Mouse (Mus musculus) liver, embryonic 15.5 days (tissue): ENCODE results near the gene A3galt2. TPM values are rescaled to one million over a fixed set of nuclear protein-coding genes. Genes with fewer than 3 reads are reported as not detected.

Experiments
- ATAC-seq: fragments of 200-750 bp; cut with Nextera tagmentation; 2 replicates; pipeline ENCODE4 v1.8.0; 2017; ENCODE audit warnings: moderate number of reproducible peaks, mild to moderate bottlenecking, moderate library complexity; ENCODE audit not compliant: insufficient read depth
- H3K27ac ChIP-seq: fragments of 300-500 bp; sonication (generic); replicated peaks from 2 replicates; pipeline ENCODE4 v1.5.1; 2015; ENCODE audit warnings: mild to moderate bottlenecking, inconsistent platforms
- H3K27me3 ChIP-seq: fragments of 300-500 bp; sonication (generic); 2 replicates; pipeline ENCODE4 v1.6.1; 2015; ENCODE audit warnings: mild to moderate bottlenecking, inconsistent platforms
- H3K36me3 ChIP-seq: fragments of 300-500 bp; sonication (generic); replicated peaks from 2 replicates; pipeline ENCODE4 v1.6.1; 2015; ENCODE audit warnings: moderate library complexity, mild to moderate bottlenecking, inconsistent platforms
- H3K4me1 ChIP-seq: fragments of 300-500 bp; sonication (generic); replicated peaks from 2 replicates; pipeline ENCODE4 v1.6.1; 2015; ENCODE audit warnings: inconsistent platforms
- H3K4me2 ChIP-seq: fragments of 300-500 bp; sonication (generic); 2 replicates; pipeline ENCODE4 v1.6.1; 2015; ENCODE audit warnings: moderate library complexity, mild to moderate bottlenecking, inconsistent platforms
- H3K4me3 ChIP-seq: fragments of 300-500 bp; sonication (generic); replicated peaks from 2 replicates; pipeline ENCODE4 v1.5.1; 2015; ENCODE audit warnings: mild to moderate bottlenecking, inconsistent platforms
- H3K9ac ChIP-seq: fragments of 300-500 bp; sonication (generic); 2 replicates; pipeline ENCODE4 v1.6.1; 2015; ENCODE audit warnings: moderate library complexity, mild to moderate bottlenecking, inconsistent platforms
- H3K9me3 ChIP-seq: fragments of 300-500 bp; sonication (generic); replicated peaks from 2 replicates; pipeline ENCODE4 v1.6.1; 2016; ENCODE audit warnings: inconsistent platforms
- WGBS: fragments of 180-500 bp; shearing (Covaris S2); methylation state at CpG from one replicate; pipeline ENCODE4 v1.1.7; 2015; ENCODE audit warnings: mixed read lengths; ENCODE audit not compliant: insufficient replicate concordance; 5-methylcytosine and 5-hydroxymethylcytosine counted together
- polyA plus RNA-seq: library from polyadenylated mRNA; unstranded; fragments of >200 nt; fragmentation: Nextera tagmentation; extraction: Ambion mirVana; gene quantifications from 2 replicates; pipeline ENCODE4 v1.2.1, GENCODE M21; 2015

A3galt2 gene
- polyA plus RNA-seq, 1 experiment from 2014 or later: not detected

DNA sequence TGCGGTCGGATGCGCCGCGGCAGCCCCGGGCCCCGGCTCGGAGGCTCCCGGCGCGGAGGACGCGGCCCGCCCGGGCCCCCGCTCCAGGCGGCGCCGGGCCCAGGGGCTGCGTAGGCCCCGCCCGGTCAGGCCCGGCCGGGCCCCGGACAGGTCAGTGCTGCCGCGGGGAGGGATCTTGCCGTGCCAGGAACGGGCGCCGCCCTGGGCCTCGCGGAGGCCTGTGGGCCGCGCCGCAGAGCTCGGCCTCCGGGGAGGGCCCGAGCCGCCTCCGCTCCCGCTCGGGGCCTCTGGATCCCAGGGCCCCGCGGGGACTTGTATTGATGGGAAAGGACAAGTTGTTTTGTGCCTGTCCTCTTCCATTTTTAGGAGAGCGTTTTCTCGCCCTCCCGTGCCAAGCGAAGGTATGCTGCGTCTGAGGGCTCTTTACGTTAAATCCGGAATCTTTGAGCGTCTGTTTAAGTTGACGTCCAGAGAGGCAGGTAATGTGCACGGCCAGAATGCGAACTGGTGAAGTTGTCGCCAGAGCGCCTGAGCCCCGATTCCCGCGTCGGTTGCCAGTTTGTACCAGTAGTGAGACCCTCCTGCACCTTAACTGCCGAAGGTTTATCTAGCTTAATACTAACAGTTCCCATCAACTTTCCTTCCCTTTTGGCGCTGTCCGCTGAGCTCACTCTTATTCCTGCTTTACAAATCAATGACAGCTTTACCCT is 27.3 kb upstream of the A3galt2 start:
- Histone ChIP-seq H3K4me3 (peak overlapping the region; percentile 92), H3K27me3 (peaks cover 4% of the 10 kb centered on the region; the same call in 1 of the 2 replicates), H3K9me3 (no peaks in the 10 kb centered on the region), H3K4me2 (peak overlapping the region; percentile 90), H3K36me3 (peaks cover 6% of the 10 kb centered on the region; the same call in 1 of the 2 replicates), H3K4me1 (peaks cover 46% of the 10 kb centered on the region), H3K9ac (peak overlapping the region; percentile 96), H3K27ac (peak overlapping the region; percentile 94)
- 1% methylated on average over 63 of the region's 65 CpGs for WGBS
- ATAC-seq: peak; percentile 96

- no peaks in the 10 kb centered on the region for H3K9me3 ChIP-seq
- peak overlapping the region; percentile 90 for H3K4me2 ChIP-seq
- peaks cover 4% of the 10 kb centered on the region; the same call in 1 of the 2 replicates for H3K27me3 ChIP-seq
- peak overlapping the region; percentile 94 for H3K27ac ChIP-seq
- peak overlapping the region; percentile 96 for H3K9ac ChIP-seq
- peaks cover 6% of the 10 kb centered on the region; the same call in 1 of the 2 replicates for H3K36me3 ChIP-seq
- H3K4me1 ChIP-seq: peaks cover 50% of the 10 kb centered on the region
- peak overlapping the region; percentile 92 for H3K4me3 ChIP-seq
- WGBS: 2% methylated on average over 5 of the region's 5 CpGs
- ATAC-seq: no peak
Measured at GRCm38 (mm10) chr4:128728431-128728851, 26.7 kb upstream of the A3galt2 start.

GRCm38 (mm10) chr4:128729033-128729708 is 26.0 kb upstream of the A3galt2 start:
- WGBS: 31% methylated on average over 15 of the region's 15 CpGs
- Histone ChIP-seq H3K9me3 (no peaks in the 10 kb centered on the region), H3K4me2 (peak overlapping the region; percentile 90), H3K36me3 (peaks cover 6% of the 10 kb centered on the region; the same call in 1 of the 2 replicates), H3K27ac (peak overlapping the region; percentile 35; the same call in 1 of the 2 replicates), H3K9ac (peak overlapping the region; percentile 96; the same call in 1 of the 2 replicates), H3K27me3 (peaks cover 4% of the 10 kb centered on the region; the same call in 1 of the 2 replicates), H3K4me3 (peak overlapping the region; percentile 92), H3K4me1 (peaks cover 57% of the 10 kb centered on the region)
- no peak for ATAC-seq

GRCm38 (mm10) chr4:128729709-128730037 is 25.5 kb upstream of the A3galt2 start:
- ATAC-seq: no peak
- H3K27ac ChIP-seq: peak overlapping the region; percentile 35; the same call in 1 of the 2 replicates
- peak overlapping the region; percentile 96; the same call in 1 of the 2 replicates for H3K9ac ChIP-seq

DNA sequence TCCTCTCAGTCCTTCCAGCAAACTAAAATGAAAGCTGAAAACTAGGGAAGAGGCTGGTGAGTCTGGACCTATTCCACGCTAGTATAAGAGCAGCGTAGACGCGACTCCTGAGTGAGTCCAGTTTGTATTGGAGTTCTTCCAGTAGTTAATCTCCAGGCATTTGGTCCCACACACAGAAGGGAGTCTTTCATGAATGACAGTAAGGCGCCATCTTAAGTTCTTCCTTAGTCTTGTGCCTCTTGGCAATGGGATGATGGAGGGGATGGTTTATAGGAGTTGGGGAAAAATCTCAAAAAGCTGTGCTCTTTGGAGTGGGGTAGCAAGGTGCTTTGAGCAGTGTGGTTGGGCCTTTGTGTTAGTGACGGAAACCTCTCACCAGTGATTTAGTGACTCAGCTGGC is 24.9 kb upstream of the A3galt2 start:
- H3K4me1 ChIP-seq: peaks cover 68% of the 10 kb centered on the region

More at GRCm38 (mm10) chr4:128729709-128730037, 25.5 kb upstream of the A3galt2 start:
- peaks cover 62% of the 10 kb centered on the region for H3K4me1 ChIP-seq
- peaks cover 4% of the 10 kb centered on the region; the same call in 1 of the 2 replicates for H3K27me3 ChIP-seq
- H3K4me2 ChIP-seq: peak overlapping the region; percentile 90
- H3K36me3 ChIP-seq: peaks cover 6% of the 10 kb centered on the region; the same call in 1 of the 2 replicates
- no peaks in the 10 kb centered on the region for H3K9me3 ChIP-seq
- WGBS: 29% methylated on average over 5 of the region's 5 CpGs
- H3K4me3 ChIP-seq: peak overlapping the region; percentile 92

GRCm38 (mm10) chr4:128732794-128733193 is 22.4 kb upstream of the A3galt2 start:
- ATAC-seq: no peak
- 47% methylated on average over 5 of the region's 5 CpGs for WGBS
- Histone ChIP-seq H3K27ac (no peak overlapping the region), H3K4me1 (peaks cover 75% of the 10 kb centered on the region), H3K4me2 (no peak overlapping the region), H3K4me3 (no peak overlapping the region), H3K27me3 (no peaks in the 10 kb centered on the region), H3K36me3 (peaks cover 12% of the 10 kb centered on the region; the same call in 1 of the 2 replicates), H3K9ac (no peak overlapping the region), H3K9me3 (no peaks in the 10 kb centered on the region)

More for the DNA sequence above, 24.9 kb upstream of the A3galt2 start:
- Histone ChIP-seq H3K36me3 (peaks cover 6% of the 10 kb centered on the region; the same call in 1 of the 2 replicates), H3K4me2 (peak overlapping the region; percentile 90), H3K4me3 (no peak overlapping the region), H3K9me3 (no peaks in the 10 kb centered on the region), H3K27ac (0 out of 2 replicates have a peak overlapping the region, but pooled peaks have one; percentile 35), H3K9ac (0 out of 2 replicates have a peak overlapping the region, but pooled peaks have one; percentile 96), H3K27me3 (peaks cover 4% of the 10 kb centered on the region; the same call in 1 of the 2 replicates)
- ATAC-seq: no peak
- 79% methylated on average over 6 of the region's 6 CpGs for WGBS

- H3K36me3 ChIP-seq: peaks cover 12% of the 10 kb centered on the region; the same call in 1 of the 2 replicates
- H3K9me3 ChIP-seq: no peaks in the 10 kb centered on the region
- H3K4me1 ChIP-seq: peaks cover 75% of the 10 kb centered on the region
- 48% methylated on average over 6 of the region's 6 CpGs for WGBS
- ATAC-seq: no peak; the same call in 1 of the 2 replicates
- H3K9ac ChIP-seq: no peak overlapping the region
- 0 out of 2 replicates have a peak overlapping the region, but pooled peaks have one; percentile 10 for H3K27ac ChIP-seq
- H3K4me3 ChIP-seq: no peak overlapping the region
- H3K27me3 ChIP-seq: no peaks in the 10 kb centered on the region
- no peak overlapping the region for H3K4me2 ChIP-seq
Measured at GRCm38 (mm10) chr4:128733496-128733895, 21.7 kb upstream of the A3galt2 start.

DNA sequence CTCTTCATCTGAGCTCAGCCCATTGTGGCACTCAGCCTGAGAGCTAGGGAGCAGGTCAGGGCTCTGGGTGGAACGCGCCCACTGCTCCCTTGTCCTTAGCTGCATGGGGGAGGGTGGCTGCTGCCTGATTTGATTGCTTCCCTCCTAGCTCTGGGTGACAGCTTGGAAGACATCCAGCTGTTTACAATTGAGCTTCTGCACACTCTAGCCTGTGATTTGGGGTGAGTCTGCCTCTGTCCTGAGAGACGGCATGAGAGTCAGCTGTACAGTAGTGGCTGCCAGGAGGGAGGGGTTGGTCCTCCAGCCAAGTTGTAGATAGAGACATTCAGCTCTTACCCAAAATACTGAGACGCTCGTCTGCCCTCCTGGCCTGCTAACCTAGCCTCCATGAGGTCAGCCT is 20.9 kb upstream of the A3galt2 start:
- Histone ChIP-seq H3K9ac (peak overlapping the region; percentile 6; the same call in 1 of the 2 replicates), H3K27ac (peak overlapping the region; percentile 35), H3K4me1 (peaks cover 67% of the 10 kb centered on the region), H3K36me3 (peaks cover 12% of the 10 kb centered on the region; the same call in 1 of the 2 replicates), H3K9me3 (no peaks in the 10 kb centered on the region), H3K4me2 (no peak overlapping the region), H3K4me3 (no peak overlapping the region), H3K27me3 (no peaks in the 10 kb centered on the region)
- 54% methylated on average over 5 of the region's 5 CpGs for WGBS
- peak; percentile 82 for ATAC-seq

GRCm38 (mm10) chr4:128734721-128735671 is 20.2 kb upstream of the A3galt2 start:
- Histone ChIP-seq H3K4me2 (no peak overlapping the region), H3K27me3 (no peaks in the 10 kb centered on the region), H3K9me3 (no peaks in the 10 kb centered on the region), H3K36me3 (peaks cover 12% of the 10 kb centered on the region; the same call in 1 of the 2 replicates), H3K27ac (no peak overlapping the region), H3K4me1 (peaks cover 60% of the 10 kb centered on the region), H3K4me3 (no peak overlapping the region), H3K9ac (peak overlapping the region; percentile 6; the same call in 1 of the 2 replicates)
- ATAC-seq: no peak
- WGBS: 75% methylated on average over 18 of the region's 18 CpGs

GRCm38 (mm10) chr4:128737137-128737589 is 18.0 kb upstream of the A3galt2 start:
- Histone ChIP-seq H3K27me3 (no peaks in the 10 kb centered on the region), H3K4me1 (peaks cover 49% of the 10 kb centered on the region), H3K9me3 (no peaks in the 10 kb centered on the region), H3K9ac (no peak overlapping the region), H3K36me3 (peaks cover 7% of the 10 kb centered on the region; the same call in 1 of the 2 replicates), H3K4me2 (no peak overlapping the region), H3K27ac (no peak overlapping the region), H3K4me3 (no peak overlapping the region)
- no peak for ATAC-seq
- 79% methylated on average over 6 of the region's 6 CpGs for WGBS
